Mouse (Mus musculus): Measurements from ENCODE around the gene Dek. TPM values are rescaled to one million over a fixed set of nuclear protein-coding genes. Genes with fewer than 3 reads are reported as not detected.

Gene Dek
- polyA plus RNA-seq, 1 experiment from 2014 or later = 132 TPM

GRCm38 (mm10) chr13:47146388-47146787, 40.4 kb upstream of the Dek start:
- Histone ChIP-seq H3K27me3 (ENCODE audit: control insufficient read depth, insufficient read depth, low read length) (no peaks in the 10 kb centered on the region), H3K4me1 (ENCODE audit: control insufficient read depth in 2 of 2, insufficient read depth in 2 of 2, low read length in 2 of 2) (peaks cover 29 to 52% of the 10 kb centered on the region in 2 experiments), H3K9ac (ENCODE audit: low read length) (peak overlapping the region; percentile 41; the same call in 1 of the 2 replicates), H3K27ac (replicated peaks in 1 of 2; ENCODE audit: control insufficient read depth in 1 of 2, insufficient read depth in 1 of 2, low read depth in 2 of 2, low read length in 2 of 2) (peak overlapping the region; percentile 82 to 85), H3K4me2 (ENCODE audit: low read length) (peak overlapping the region; percentile 44), H3K9me3 (ENCODE audit: control insufficient read depth, low read length) (no peaks in the 10 kb centered on the region), H3K36me3 (ENCODE audit: control insufficient read depth, insufficient read depth, low read length) (no peaks in the 10 kb centered on the region), H3K4me3 (ENCODE audit: control insufficient read depth in 1 of 2, insufficient read depth in 1 of 2, low read depth in 1 of 2, low read length in 2 of 2) (no peak overlapping the region)
- ATAC-seq (ENCODE audit: insufficient number of reproducible peaks, insufficient read depth, low FRiP score, low read depth) = no peak
- WGBS = 28% methylated on average over 7 of the region's 7 CpGs

- peak overlapping the region; percentile 41; the same call in 1 of the 2 replicates for H3K9ac ChIP-seq (ENCODE audit: low read length)
- peaks cover under 1% of the 10 kb centered on the region; the same call in 1 of the 2 replicates for H3K9me3 ChIP-seq (ENCODE audit: control insufficient read depth, low read length)
- no peaks in the 10 kb centered on the region for H3K36me3 ChIP-seq (ENCODE audit: control insufficient read depth, insufficient read depth, low read length)
- no peaks in the 10 kb centered on the region for H3K27me3 ChIP-seq (ENCODE audit: control insufficient read depth, insufficient read depth, low read length)
- H3K27ac ChIP-seq (replicated peaks in 1 of 2; ENCODE audit: control insufficient read depth in 1 of 2, insufficient read depth in 1 of 2, low read depth in 2 of 2, low read length in 2 of 2) = peak overlapping the region; percentile 82 to 85
- 24% methylated on average over 9 of the region's 9 CpGs for WGBS
- H3K4me1 ChIP-seq (ENCODE audit: control insufficient read depth in 2 of 2, insufficient read depth in 2 of 2, low read length in 2 of 2) = peaks cover 29 to 52% of the 10 kb centered on the region in 2 experiments
- peak; percentile 31 for ATAC-seq (ENCODE audit: insufficient number of reproducible peaks, insufficient read depth, low FRiP score, low read depth)
- no peak overlapping the region for H3K4me3 ChIP-seq (ENCODE audit: control insufficient read depth in 1 of 2, insufficient read depth in 1 of 2, low read depth in 1 of 2, low read length in 2 of 2)
- peak overlapping the region; percentile 44 for H3K4me2 ChIP-seq (ENCODE audit: low read length)
Measured at GRCm38 (mm10) chr13:47145939-47146338, 39.9 kb upstream of the Dek start.

- Histone ChIP-seq H3K4me2 (ENCODE audit: low read length) (peak overlapping the region; percentile 8; the same call in 1 of the 2 replicates), H3K27ac (replicated peaks in 1 of 2; ENCODE audit: control insufficient read depth in 1 of 2, insufficient read depth in 1 of 2, low read depth in 2 of 2, low read length in 2 of 2) (peak overlapping the region; percentile 48 to 62), H3K36me3 (ENCODE audit: control insufficient read depth, insufficient read depth, low read length) (0 out of 2 replicates have a peak, but pooled peaks cover 2% of the 10 kb centered on the region), H3K9me3 (ENCODE audit: control insufficient read depth, low read length) (peaks cover 21% of the 10 kb centered on the region), H3K27me3 (ENCODE audit: control insufficient read depth, insufficient read depth, low read length) (no peaks in the 10 kb centered on the region), H3K4me3 (ENCODE audit: control insufficient read depth in 1 of 2, insufficient read depth in 1 of 2, low read depth in 1 of 2, low read length in 2 of 2) (no peak overlapping the region), H3K4me1 (ENCODE audit: control insufficient read depth in 2 of 2, insufficient read depth in 2 of 2, low read length in 2 of 2) (peaks cover 23 to 37% of the 10 kb centered on the region in 2 experiments), H3K9ac (ENCODE audit: low read length) (no peak overlapping the region)
- 32% methylated on average over 6 of the region's 6 CpGs for WGBS
- ATAC-seq (ENCODE audit: insufficient number of reproducible peaks, insufficient read depth, low FRiP score, low read depth) = no peak
Measured at GRCm38 (mm10) chr13:47142764-47143163, 36.8 kb upstream of the Dek start.

- no peak for ATAC-seq (ENCODE audit: insufficient number of reproducible peaks, insufficient read depth, low FRiP score, low read depth)
- Histone ChIP-seq H3K9me3 (ENCODE audit: control insufficient read depth, low read length) (peaks cover 19% of the 10 kb centered on the region), H3K27me3 (ENCODE audit: control insufficient read depth, insufficient read depth, low read length) (no peaks in the 10 kb centered on the region), H3K9ac (ENCODE audit: low read length) (no peak overlapping the region), H3K27ac (replicated peaks in 1 of 2; ENCODE audit: control insufficient read depth in 1 of 2, insufficient read depth in 1 of 2, low read depth in 2 of 2, low read length in 2 of 2) (no peak overlapping the region), H3K4me1 (ENCODE audit: control insufficient read depth in 2 of 2, insufficient read depth in 2 of 2, low read length in 2 of 2) (no peaks in the 10 kb centered on the region), H3K36me3 (ENCODE audit: control insufficient read depth, insufficient read depth, low read length) (0 out of 2 replicates have a peak, but pooled peaks cover 2% of the 10 kb centered on the region), H3K4me3 (ENCODE audit: control insufficient read depth in 1 of 2, insufficient read depth in 1 of 2, low read depth in 1 of 2, low read length in 2 of 2) (no peak overlapping the region), H3K4me2 (ENCODE audit: low read length) (no peak overlapping the region)
- 83% methylated on average over 7 of the region's 7 CpGs for WGBS
Measured at GRCm38 (mm10) chr13:47135741-47136140, 29.7 kb upstream of the Dek start.

GRCm38 (mm10) chr13:47134836-47135235, 28.8 kb upstream of the Dek start:
- H3K27me3 ChIP-seq (ENCODE audit: control insufficient read depth, insufficient read depth, low read length) = no peaks in the 10 kb centered on the region
- H3K4me2 ChIP-seq (ENCODE audit: low read length) = no peak overlapping the region
- peaks cover 12% of the 10 kb centered on the region for H3K9me3 ChIP-seq (ENCODE audit: control insufficient read depth, low read length)
- no peak overlapping the region for H3K4me3 ChIP-seq (ENCODE audit: control insufficient read depth in 1 of 2, insufficient read depth in 1 of 2, low read depth in 1 of 2, low read length in 2 of 2)
- no peak overlapping the region for H3K9ac ChIP-seq (ENCODE audit: low read length)
- H3K36me3 ChIP-seq (ENCODE audit: control insufficient read depth, insufficient read depth, low read length) = 0 out of 2 replicates have a peak, but pooled peaks cover 2% of the 10 kb centered on the region
- 86% methylated on average over 7 of the region's 7 CpGs for WGBS
- no peak for ATAC-seq (ENCODE audit: insufficient number of reproducible peaks, insufficient read depth, low FRiP score, low read depth)
- no peak overlapping the region for H3K27ac ChIP-seq (replicated peaks in 1 of 2; ENCODE audit: control insufficient read depth in 1 of 2, insufficient read depth in 1 of 2, low read depth in 2 of 2, low read length in 2 of 2)
- peaks cover 0 to 1% of the 10 kb centered on the region in 2 experiments; a peak in 1 of 4 replicates for H3K4me1 ChIP-seq (ENCODE audit: control insufficient read depth in 2 of 2, insufficient read depth in 2 of 2, low read length in 2 of 2)

- Histone ChIP-seq H3K36me3 (ENCODE audit: control insufficient read depth, insufficient read depth, low read length) (no peaks in the 10 kb centered on the region), H3K9me3 (ENCODE audit: control insufficient read depth, low read length) (no peaks in the 10 kb centered on the region), H3K27ac (replicated peaks in 1 of 2; ENCODE audit: control insufficient read depth in 1 of 2, insufficient read depth in 1 of 2, low read depth in 2 of 2, low read length in 2 of 2) (no peak overlapping the region), H3K4me3 (ENCODE audit: control insufficient read depth in 1 of 2, insufficient read depth in 1 of 2, low read depth in 1 of 2, low read length in 2 of 2) (no peak overlapping the region), H3K4me2 (ENCODE audit: low read length) (no peak overlapping the region), H3K27me3 (ENCODE audit: control insufficient read depth, insufficient read depth, low read length) (no peaks in the 10 kb centered on the region), H3K9ac (ENCODE audit: low read length) (no peak overlapping the region), H3K4me1 (ENCODE audit: control insufficient read depth in 2 of 2, insufficient read depth in 2 of 2, low read length in 2 of 2) (peaks cover 4 to 8% of the 10 kb centered on the region in 2 experiments; a peak in 3 of 4 replicates)
- WGBS = 67% methylated on average over 8 of the region's 8 CpGs
- ATAC-seq (ENCODE audit: insufficient number of reproducible peaks, insufficient read depth, low FRiP score, low read depth) = no peak
Measured at GRCm38 (mm10) chr13:47133058-47133457, 27.1 kb upstream of the Dek start.

GRCm38 (mm10) chr13:47129090-47129489, 23.1 kb upstream of the Dek start:
- Histone ChIP-seq H3K4me3 (ENCODE audit: control insufficient read depth in 1 of 2, insufficient read depth in 1 of 2, low read depth in 1 of 2, low read length in 2 of 2) (no peak overlapping the region), H3K27me3 (ENCODE audit: control insufficient read depth, insufficient read depth, low read length) (no peaks in the 10 kb centered on the region), H3K36me3 (ENCODE audit: control insufficient read depth, insufficient read depth, low read length) (no peaks in the 10 kb centered on the region), H3K4me1 (ENCODE audit: control insufficient read depth in 2 of 2, insufficient read depth in 2 of 2, low read length in 2 of 2) (peaks cover 10 to 18% of the 10 kb centered on the region in 2 experiments; a peak in 3 of 4 replicates), H3K9ac (ENCODE audit: low read length) (no peak overlapping the region), H3K4me2 (ENCODE audit: low read length) (0 out of 2 replicates have a peak overlapping the region, but pooled peaks have one; percentile 8), H3K27ac (replicated peaks in 1 of 2; ENCODE audit: control insufficient read depth in 1 of 2, insufficient read depth in 1 of 2, low read depth in 2 of 2, low read length in 2 of 2) (peak overlapping the region; percentile 71 to 79; a peak in 3 of 4 replicates), H3K9me3 (ENCODE audit: control insufficient read depth, low read length) (no peaks in the 10 kb centered on the region)
- WGBS = 21% methylated on average over 4 of the region's 4 CpGs
- ATAC-seq (ENCODE audit: insufficient number of reproducible peaks, insufficient read depth, low FRiP score, low read depth) = peak; percentile 61; the same call in 1 of the 2 replicates

GRCm38 (mm10) chr13:47125595-47125994, 19.6 kb upstream of the Dek start:
- Histone ChIP-seq H3K4me2 (ENCODE audit: low read length) (no peak overlapping the region), H3K4me1 (ENCODE audit: control insufficient read depth in 2 of 2, insufficient read depth in 2 of 2, low read length in 2 of 2) (peaks cover 10 to 34% of the 10 kb centered on the region in 2 experiments; a peak in 3 of 4 replicates), H3K4me3 (ENCODE audit: control insufficient read depth in 1 of 2, insufficient read depth in 1 of 2, low read depth in 1 of 2, low read length in 2 of 2) (no peak overlapping the region), H3K27me3 (ENCODE audit: control insufficient read depth, insufficient read depth, low read length) (no peaks in the 10 kb centered on the region), H3K27ac (replicated peaks in 1 of 2; ENCODE audit: control insufficient read depth in 1 of 2, insufficient read depth in 1 of 2, low read depth in 2 of 2, low read length in 2 of 2) (no peak overlapping the region), H3K36me3 (ENCODE audit: control insufficient read depth, insufficient read depth, low read length) (no peaks in the 10 kb centered on the region), H3K9ac (ENCODE audit: low read length) (no peak overlapping the region), H3K9me3 (ENCODE audit: control insufficient read depth, low read length) (no peaks in the 10 kb centered on the region)
- ATAC-seq (ENCODE audit: insufficient number of reproducible peaks, insufficient read depth, low FRiP score, low read depth) = no peak
- WGBS = 75% methylated on average over 5 of the region's 5 CpGs

All from heart, embryonic 14.5 days (tissue).